Mouse (Mus musculus): Measurements from ENCODE around the gene Ptrh1. TPM values are rescaled to one million over a fixed set of nuclear protein-coding genes. Genes with fewer than 3 reads are reported as not detected.

The Ptrh1 gene
- total RNA-seq, 1 experiment, result 20.9 TPM

- Histone ChIP-seq H3K4me3 (ENCODE audit: insufficient read depth in 1 of 2, low read depth in 1 of 2, low read length in 2 of 2, poor library complexity in 1 of 2, severe bottlenecking in 1 of 2) (no peak overlapping the region), H3K9me3 (ENCODE audit: control insufficient read depth, insufficient read depth, low read depth, low read length) (no peaks in the 10 kb centered on the region), H3K36me3 (ENCODE audit: control insufficient read depth, insufficient read depth, low read length, poor library complexity, severe bottlenecking) (peaks cover 3% of the 10 kb centered on the region; the same call in 1 of the 2 replicates), H3K27ac (ENCODE audit: insufficient read depth, low read depth, low read length, poor library complexity, severe bottlenecking) (no peak overlapping the region), H3K4me1 (ENCODE audit: control insufficient read depth in 2 of 2, insufficient read depth in 2 of 2, low read length in 2 of 2, poor library complexity in 1 of 2) (peaks cover 0 to 18% of the 10 kb centered on the region in 2 experiments; a peak in 2 of 4 replicates), H3K9ac (ENCODE audit: insufficient read depth, low read depth, low read length, poor library complexity, severe bottlenecking) (no peak overlapping the region)
- no peak for DNase-seq (ENCODE audit: low read depth, low spot score)
- in situ Hi-C loops (cut with MboI; ENCODE audit: low sequenced_read_pairs in 2 of 2, unreplicated experiment in 2 of 2), result no loop called here
- TF ChIP-seq ZNF384 (IDR thresholded peaks at IDR 0.05; ENCODE audit: low read depth, low read length) (no peak), ZC3H11A (IDR thresholded peaks at IDR 0.05; ENCODE audit: borderline replicate concordance, low read depth, low read length) (no peak), HCFC1 (IDR thresholded peaks at IDR 0.05; ENCODE audit: borderline replicate concordance, insufficient read depth, low read length) (no peak)
Observed at GRCm38 (mm10) chr2:32781710-32782109, 6.1 kb downstream of the Ptrh1 start.

- Histone ChIP-seq H3K4me1 (ENCODE audit: control insufficient read depth in 2 of 2, insufficient read depth in 2 of 2, low read length in 2 of 2, poor library complexity in 1 of 2) (peaks cover 0 to 15% of the 10 kb centered on the region in 2 experiments; a peak in 2 of 4 replicates), H3K9ac (ENCODE audit: insufficient read depth, low read depth, low read length, poor library complexity, severe bottlenecking) (no peak within 1 kb of the TSS), H3K27ac (ENCODE audit: insufficient read depth, low read depth, low read length, poor library complexity, severe bottlenecking) (no peak within 1 kb of the TSS), H3K9me3 (ENCODE audit: control insufficient read depth, insufficient read depth, low read depth, low read length) (no peaks in the 10 kb centered on the region), H3K36me3 (ENCODE audit: control insufficient read depth, insufficient read depth, low read length, poor library complexity, severe bottlenecking) (no peaks in the 10 kb centered on the region), H3K4me3 (ENCODE audit: insufficient read depth in 1 of 2, low read depth in 1 of 2, low read length in 2 of 2, poor library complexity in 1 of 2, severe bottlenecking in 1 of 2) (no peak within 1 kb of the TSS)
- in situ Hi-C loops (cut with MboI; ENCODE audit: low sequenced_read_pairs in 2 of 2, unreplicated experiment in 2 of 2), result no loop called here
- no peak for DNase-seq (ENCODE audit: low read depth, low spot score)
- no peak for TF ChIP-seq HCFC1 (IDR thresholded peaks at IDR 0.05; ENCODE audit: borderline replicate concordance, insufficient read depth, low read length)
- no peak for TF ChIP-seq CHD2 (IDR thresholded peaks at IDR 0.05; ENCODE audit: low read depth, low read length)
- TF ChIP-seq ZNF384 (IDR thresholded peaks at IDR 0.05; ENCODE audit: low read depth, low read length), result no peak
- TF ChIP-seq ZC3H11A (IDR thresholded peaks at IDR 0.05; ENCODE audit: borderline replicate concordance, low read depth, low read length), result no peak
- no peak for TF ChIP-seq MAFK (IDR thresholded peaks at IDR 0.05; ENCODE audit: insufficient read depth, low read depth, low read length)
Observed at GRCm38 (mm10) chr2:32784048-32784681, 8.6 kb downstream of the Ptrh1 start, which contains the start of gene Cfap157. Cfap157 (minus strand) TSS chr2:32784428.

- H3K4me3 ChIP-seq (ENCODE audit: insufficient read depth in 1 of 2, low read depth in 1 of 2, low read length in 2 of 2, poor library complexity in 1 of 2, severe bottlenecking in 1 of 2), result no peak overlapping the region
- no peak overlapping the region for H3K27ac ChIP-seq (ENCODE audit: insufficient read depth, low read depth, low read length, poor library complexity, severe bottlenecking)
- no peaks in the 10 kb centered on the region for H3K9me3 ChIP-seq (ENCODE audit: control insufficient read depth, insufficient read depth, low read depth, low read length)
- TF ChIP-seq ZNF384 (IDR thresholded peaks at IDR 0.05; ENCODE audit: low read depth, low read length), result no peak
- no peak for TF ChIP-seq CHD2 (IDR thresholded peaks at IDR 0.05; ENCODE audit: low read depth, low read length)
- TF ChIP-seq MAFK (IDR thresholded peaks at IDR 0.05; ENCODE audit: insufficient read depth, low read depth, low read length), result no peak
- TF ChIP-seq ZC3H11A (IDR thresholded peaks at IDR 0.05; ENCODE audit: borderline replicate concordance, low read depth, low read length), result no peak
- TF ChIP-seq HCFC1 (IDR thresholded peaks at IDR 0.05; ENCODE audit: borderline replicate concordance, insufficient read depth, low read length), result no peak
- in situ Hi-C loops (cut with MboI; ENCODE audit: low sequenced_read_pairs in 2 of 2, unreplicated experiment in 2 of 2), result no loop called here
- no peaks in the 10 kb centered on the region for H3K36me3 ChIP-seq (ENCODE audit: control insufficient read depth, insufficient read depth, low read length, poor library complexity, severe bottlenecking)
- peaks cover 0 to 4% of the 10 kb centered on the region in 2 experiments; a peak in 2 of 4 replicates for H3K4me1 ChIP-seq (ENCODE audit: control insufficient read depth in 2 of 2, insufficient read depth in 2 of 2, low read length in 2 of 2, poor library complexity in 1 of 2)
- H3K9ac ChIP-seq (ENCODE audit: insufficient read depth, low read depth, low read length, poor library complexity, severe bottlenecking), result no peak overlapping the region
- DNase-seq (ENCODE audit: low read depth, low spot score), result no peak
Observed at GRCm38 (mm10) chr2:32787176-32787575, 11.6 kb downstream of the Ptrh1 start.

GRCm38 (mm10) chr2:32788581-32788980 is 13.0 kb downstream of the Ptrh1 start:
- Histone ChIP-seq H3K4me1 (ENCODE audit: control insufficient read depth in 2 of 2, insufficient read depth in 2 of 2, low read length in 2 of 2, poor library complexity in 1 of 2) (peaks cover 0 to 4% of the 10 kb centered on the region in 2 experiments; a peak in 2 of 4 replicates), H3K4me3 (ENCODE audit: insufficient read depth in 1 of 2, low read depth in 1 of 2, low read length in 2 of 2, poor library complexity in 1 of 2, severe bottlenecking in 1 of 2) (no peak overlapping the region), H3K9me3 (ENCODE audit: control insufficient read depth, insufficient read depth, low read depth, low read length) (no peaks in the 10 kb centered on the region), H3K36me3 (ENCODE audit: control insufficient read depth, insufficient read depth, low read length, poor library complexity, severe bottlenecking) (no peaks in the 10 kb centered on the region), H3K9ac (ENCODE audit: insufficient read depth, low read depth, low read length, poor library complexity, severe bottlenecking) (no peak overlapping the region), H3K27ac (ENCODE audit: insufficient read depth, low read depth, low read length, poor library complexity, severe bottlenecking) (no peak overlapping the region)
- in situ Hi-C loops (cut with MboI; ENCODE audit: low sequenced_read_pairs in 2 of 2, unreplicated experiment in 2 of 2), result no loop called here
- DNase-seq (ENCODE audit: low read depth, low spot score), result no peak
- TF ChIP-seq CHD2 (IDR thresholded peaks at IDR 0.05; ENCODE audit: low read depth, low read length) (no peak), HCFC1 (IDR thresholded peaks at IDR 0.05; ENCODE audit: borderline replicate concordance, insufficient read depth, low read length) (no peak), ZC3H11A (IDR thresholded peaks at IDR 0.05; ENCODE audit: borderline replicate concordance, low read depth, low read length) (no peak), ZNF384 (IDR thresholded peaks at IDR 0.05; ENCODE audit: low read depth, low read length) (no peak), MAFK (IDR thresholded peaks at IDR 0.05; ENCODE audit: insufficient read depth, low read depth, low read length) (no peak)
